Mouse (Mus musculus) spleen, adult 2 months (tissue): Measurements from ENCODE around the gene 3425401B19Rik.

Experiments
- CTCF ChIP-seq: fragments of 200-500 bp; IDR thresholded peaks from 2 replicates; pipeline ENCODE4 v1.5.1; 2011; ENCODE audit warnings: mild to moderate bottlenecking, inconsistent platforms; ENCODE audit not compliant: insufficient read depth, insufficient read length, insufficient replicate concordance; ENCODE audit errors: extremely low read depth
- POLR2A ChIP-seq: fragments of 200-500 bp; IDR thresholded peaks from 2 replicates; pipeline ENCODE4 v1.6.1; 2011; ENCODE audit warnings: low read depth, low read length, inconsistent platforms

GRCm38 (mm10) chr14:32634015-32634682, 50.9 kb downstream of the 3425401B19Rik start:
- TF ChIP-seq CTCF (no peak), POLR2A (no peak)
